Mouse (Mus musculus): ENCODE data around the gene Ppp2r3a.

DNA sequence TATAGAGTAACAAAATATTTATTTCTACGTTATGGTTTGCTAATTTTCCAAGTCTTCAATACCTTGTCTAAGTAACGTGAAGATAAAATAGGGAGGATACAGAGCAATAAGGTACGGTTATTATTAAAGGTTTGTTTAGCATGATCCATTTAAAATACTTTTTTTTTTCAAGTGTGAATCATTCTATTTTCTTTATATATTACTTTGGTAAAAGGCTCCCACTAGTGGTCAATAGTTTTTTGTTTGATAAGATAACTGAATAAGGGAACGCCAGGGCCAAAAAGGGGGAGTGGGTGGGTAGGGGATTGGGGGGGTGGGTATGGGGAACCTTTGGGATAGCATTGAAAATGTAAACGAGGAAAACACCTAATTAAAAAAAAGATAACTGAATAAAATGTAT is 98.7 kb downstream of the Ppp2r3a start:
- TF ChIP-seq CTCF (IDR thresholded peaks at IDR 0.05; ENCODE audit: extremely low read depth, insufficient read depth, insufficient read length, insufficient replicate concordance) (no peak), POLR2A (IDR thresholded peaks at IDR 0.05; ENCODE audit: low read depth, low read length) (no peak)

All from spleen, adult 2 months (tissue).